Mouse (Mus musculus) limb, embryonic 11.5 days (tissue): ENCODE measurements around the gene Idi1. TPM values are rescaled to one million over a fixed set of nuclear protein-coding genes. Genes with fewer than 3 reads are reported as not detected.
"Not testable (repeated sequence)": the region's sequence is repeated elsewhere in the genome, so short reads cannot be mapped to it uniquely, and the experiment has no call there.

Source experiments
- ATAC-seq: fragments of 200-750 bp; cut with Nextera tagmentation; 2 replicates; pipeline ENCODE4 v1.8.0; 2017; ENCODE audit warnings: low read depth; ENCODE audit not compliant: insufficient number of reproducible peaks, low FRiP score, low TSS enrichment
- DNase-seq: peaks from one replicate; pipeline ENCODE4 v3.0.0-alpha.2; 2015; ENCODE audit warnings: low spot score
- H3K27ac ChIP-seq: fragments of 300-500 bp; sonication (generic); replicated peaks from 2 replicates; pipeline ENCODE4 v1.5.1; 2014; ENCODE audit warnings: low read depth, mild to moderate bottlenecking, low read length
- H3K27me3 ChIP-seq: fragments of 300-500 bp; sonication (generic); 2 replicates; pipeline ENCODE4 v1.6.1; 2014; ENCODE audit warnings: mild to moderate bottlenecking, low read length, mixed read lengths; ENCODE audit not compliant: control insufficient read depth, insufficient read depth
- H3K36me3 ChIP-seq: fragments of 300-500 bp; sonication (generic); 2 replicates; pipeline ENCODE4 v1.6.1; 2014; ENCODE audit warnings: mild to moderate bottlenecking, low read length, moderate library complexity, mixed read lengths; ENCODE audit not compliant: control insufficient read depth, insufficient read depth
- H3K4me1 ChIP-seq: fragments of 300-500 bp; sonication (generic); 2 replicates; pipeline ENCODE4 v1.6.1; 2014; ENCODE audit warnings: low read length, mixed read lengths; ENCODE audit not compliant: control insufficient read depth, insufficient read depth
- H3K4me2 ChIP-seq: fragments of 300-500 bp; sonication (generic); 2 replicates; pipeline ENCODE4 v1.6.1; 2014; ENCODE audit warnings: low read depth, mild to moderate bottlenecking, moderate library complexity; ENCODE audit not compliant: severe bottlenecking
- H3K4me3 ChIP-seq: fragments of 300-500 bp; sonication (generic); 2 replicates; pipeline ENCODE4 v1.5.1; 2014; ENCODE audit warnings: low read depth, low read length
- H3K9ac ChIP-seq: fragments of 300-500 bp; sonication (generic); 2 replicates; pipeline ENCODE4 v1.6.1; 2014; ENCODE audit warnings: mild to moderate bottlenecking, low read length
- H3K9me3 ChIP-seq: fragments of 300-500 bp; sonication (generic); 2 replicates; pipeline ENCODE4 v1.6.1; 2016; ENCODE audit warnings: low read length; ENCODE audit not compliant: control insufficient read depth
- WGBS: fragments of 180-500 bp; shearing (Covaris S2); extraction: QIAGEN DNeasy Blood & Tissue Kit; methylation state at CpG from one replicate; pipeline ENCODE4 v1.1.7; 2014; 5-methylcytosine and 5-hydroxymethylcytosine counted together
- microRNA-seq: library from miRNA; unstranded; fragments of <30 nt; microRNA quantifications from one replicate; pipeline ENCODE4, GENCODE M21; 2016
- polyA plus RNA-seq: library from polyadenylated mRNA; unstranded; fragments of >200 nt; fragmentation: Nextera tagmentation; extraction: Ambion mirVana; gene quantifications from 2 replicates; pipeline ENCODE4 v1.2.1, GENCODE M21; 2014

The Idi1 gene
- polyA plus RNA-seq, 1 experiment from 2014 or later: 97.5 TPM

DNA sequence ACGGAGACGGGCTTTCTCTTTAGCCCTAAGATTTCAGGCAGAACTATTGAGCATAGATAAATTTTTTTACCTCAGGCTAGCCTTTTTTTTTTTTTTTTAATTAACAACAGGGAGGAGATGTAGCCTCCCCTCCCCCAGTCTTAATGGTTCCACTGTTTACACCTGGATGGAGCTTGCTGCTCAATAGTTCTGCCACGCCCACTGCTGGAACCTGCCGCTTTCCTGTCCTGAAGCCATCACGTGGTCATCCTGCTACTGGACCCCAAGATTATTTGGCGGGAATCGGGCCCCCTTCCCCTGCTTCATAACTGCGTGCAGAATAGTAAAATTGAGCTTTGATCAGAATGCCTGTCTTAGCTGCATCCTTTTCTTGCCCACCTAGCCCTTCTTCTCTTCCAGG, 28.6 kb downstream of the Idi1 start:
- DNase-seq, H3K27ac ChIP-seq, H3K36me3 ChIP-seq, H3K27me3 ChIP-seq, H3K4me1 ChIP-seq, H3K9me3 ChIP-seq, H3K4me2 ChIP-seq, H3K4me3 ChIP-seq, ATAC-seq, H3K9ac ChIP-seq: not testable (repeated sequence)
- 92% methylated on average over 8 of the region's 8 CpGs for WGBS

DNA sequence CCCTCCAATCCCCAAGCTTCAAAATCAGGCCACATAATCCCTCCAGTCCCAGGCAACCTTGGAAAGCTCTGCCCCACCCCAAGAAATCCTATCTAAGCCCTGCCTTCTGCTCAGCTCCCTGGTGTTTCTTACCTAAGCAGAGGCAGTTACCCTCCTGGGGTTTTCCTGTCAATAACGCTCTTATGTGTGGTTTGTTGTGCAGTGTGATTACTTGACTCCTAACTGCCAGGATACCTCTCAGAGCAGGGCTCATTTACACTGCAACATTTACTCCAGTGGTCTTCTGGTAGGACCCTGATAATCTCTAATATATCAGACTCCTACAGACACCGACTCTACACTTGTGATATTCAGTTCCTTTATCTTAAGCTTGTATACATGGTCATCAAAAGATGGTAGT, 48.2 kb downstream of the Idi1 start:
- Histone ChIP-seq H3K9me3 (no peaks in the 10 kb centered on the region), H3K27me3 (no peaks in the 10 kb centered on the region), H3K4me3 (no peak overlapping the region), H3K36me3 (no peaks in the 10 kb centered on the region), H3K4me2 (no peak overlapping the region), H3K4me1 (no peaks in the 10 kb centered on the region), H3K9ac (no peak overlapping the region), H3K27ac (no peak overlapping the region)
- WGBS: 71% methylated on average over 2 of the region's 2 CpGs
- ATAC-seq: no peak
- no peak for DNase-seq

DNA sequence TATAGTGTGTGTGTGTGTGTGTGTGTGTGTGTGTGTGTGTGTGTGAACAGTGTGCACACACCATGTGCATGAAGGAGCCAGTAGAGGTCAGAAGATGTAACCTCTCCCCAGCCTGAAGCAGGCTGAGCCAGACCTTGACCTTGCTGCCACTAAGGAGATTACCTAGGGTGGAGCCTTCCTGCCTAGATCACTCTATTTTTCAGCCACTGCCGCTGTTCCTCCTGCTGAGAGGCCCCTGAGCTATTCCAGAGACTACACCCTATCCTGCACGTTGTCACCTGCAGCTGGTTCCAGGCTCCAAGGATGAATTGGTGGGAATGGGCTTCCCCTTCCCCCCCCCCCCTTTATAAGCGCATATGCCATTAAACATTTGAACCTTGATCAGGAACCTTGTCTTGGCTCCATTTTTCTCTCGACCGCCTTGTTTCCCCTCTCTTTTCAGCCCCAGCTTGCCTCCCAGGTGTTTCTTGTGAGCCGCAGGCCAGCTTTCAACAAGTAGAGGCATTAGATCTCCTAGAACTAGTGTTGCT, 52.4 kb downstream of the Idi1 start:
- not testable (repeated sequence) for ATAC-seq, H3K36me3 ChIP-seq, H3K27me3 ChIP-seq, H3K4me3 ChIP-seq, H3K9ac ChIP-seq, DNase-seq, H3K9me3 ChIP-seq, H3K4me1 ChIP-seq, H3K27ac ChIP-seq, H3K4me2 ChIP-seq
- WGBS: 81% methylated on average over 6 of the region's 6 CpGs

DNA sequence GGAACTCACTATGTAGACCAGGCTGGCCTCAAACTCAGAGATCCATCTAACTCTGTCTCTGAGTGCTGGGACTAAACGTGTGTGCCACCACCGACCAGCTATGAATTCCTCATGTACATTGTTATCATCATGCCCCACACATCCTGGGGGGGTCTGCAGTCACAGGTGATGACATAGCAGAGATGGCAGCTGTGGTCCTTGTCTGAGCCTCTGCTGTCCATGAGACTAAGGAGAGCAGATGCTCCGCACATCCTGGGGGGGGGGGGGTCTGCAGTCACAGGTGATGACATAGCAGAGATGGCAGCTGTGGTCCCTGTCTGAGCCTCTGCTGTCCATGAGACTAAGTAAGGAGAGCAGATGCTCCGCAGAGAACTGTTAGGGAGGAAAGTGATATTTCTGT, 55.8 kb downstream of the Idi1 start:
- not testable (repeated sequence) for H3K4me2 ChIP-seq, DNase-seq, H3K4me1 ChIP-seq, H3K27ac ChIP-seq, ATAC-seq, H3K9ac ChIP-seq, H3K27me3 ChIP-seq, H3K9me3 ChIP-seq, H3K36me3 ChIP-seq, H3K4me3 ChIP-seq
- WGBS: 91% methylated on average over 4 of the region's 4 CpGs

DNA sequence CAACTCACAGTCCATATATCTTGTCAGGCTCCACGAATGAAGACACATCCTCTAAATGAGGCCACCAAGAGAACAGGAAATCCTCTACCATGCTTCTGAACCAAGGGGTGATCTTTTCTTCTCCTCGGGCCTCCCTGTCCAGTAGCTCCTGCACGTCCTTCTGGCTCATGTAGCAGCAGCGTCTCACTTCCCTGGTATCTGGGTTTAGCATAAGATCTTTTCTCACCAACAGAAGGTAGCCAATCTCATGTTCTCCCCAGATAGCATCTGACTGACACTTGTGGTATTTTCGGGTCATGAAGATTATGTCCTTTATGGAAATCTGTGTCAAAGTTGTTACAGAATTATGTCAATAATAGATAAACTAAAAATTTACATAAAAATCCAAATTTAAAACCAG, 56.4 kb downstream of the Idi1 start:
- H3K4me2 ChIP-seq, H3K36me3 ChIP-seq, H3K27ac ChIP-seq, H3K4me1 ChIP-seq, H3K9me3 ChIP-seq, H3K4me3 ChIP-seq, ATAC-seq, DNase-seq, H3K27me3 ChIP-seq, H3K9ac ChIP-seq: not testable (repeated sequence)
- no CpG with 5 or more reads among the region's 5 CpGs for WGBS

Small RNAs within 50 kb of the gene (microRNA-seq; reads per million reads assigned to microRNA genes)
- gene Gm22750: not detected

Other genes with a start within 250 kb of the Idi1 start
- 27.8 and 28.7 TPM in 2 replicates for gene Wdr37, start 13.6 kb upstream of the Idi1 start, polyA plus RNA-seq
- gene Gm9745, start 62.7 kb downstream of the Idi1 start, polyA plus RNA-seq: not detected in 2 replicates
- gene Idi2, start 67.4 kb downstream of the Idi1 start, polyA plus RNA-seq: 0.16 TPM in 1 of 2 replicates, not detected in the other
- 104 and 110 TPM in 2 replicates for gene Gtpbp4, start 110.6 kb downstream of the Idi1 start, polyA plus RNA-seq
- gene Larp4b, start 208.4 kb downstream of the Idi1 start, polyA plus RNA-seq: 34.7 and 38.9 TPM in 2 replicates